Mouse (Mus musculus) ES-E14 (cell line): ENCODE results near the gene Tmem185b. TPM values are rescaled to one million over a fixed set of nuclear protein-coding genes. Genes with fewer than 3 reads are reported as not detected.

Source experiments
- DNase-seq: peaks from one replicate; pipeline ENCODE4 v3.0.0-alpha.2; 2013; ENCODE audit warnings: low read depth, low spot score
- H3K27ac ChIP-seq: 2 replicates; pipeline ENCODE4 v1.5.1; 2012; ENCODE audit warnings: low read depth, mild to moderate bottlenecking, low read length, moderate library complexity, mixed read lengths; ENCODE audit not compliant: poor library complexity, insufficient read depth, severe bottlenecking
- H3K36me3 ChIP-seq: 2 replicates; pipeline ENCODE4 v1.6.1; 2012; ENCODE audit warnings: mild to moderate bottlenecking, low read length, moderate library complexity, mixed read lengths; ENCODE audit not compliant: control insufficient read depth, poor library complexity, insufficient read depth, severe bottlenecking
- H3K4me1 ChIP-seq, 2 experiments: fragments of 150-350 bp in 1 of 2; sonication (generic) in 1 of 2; 2 replicates each; pipeline ENCODE4 v1.6.1; 2012; ENCODE audit warnings: low read length in 2 of 2, mild to moderate bottlenecking in 1 of 2, mixed read lengths in 1 of 2; ENCODE audit not compliant: control insufficient read depth in 2 of 2, insufficient read depth in 2 of 2, poor library complexity in 1 of 2
- H3K4me3 ChIP-seq, 2 experiments: fragments of 150-350 bp in 1 of 2; sonication (generic) in 1 of 2; 2 replicates each; pipeline ENCODE4 v1.5.1; 2012; ENCODE audit warnings: low read length in 2 of 2, low read depth in 1 of 2, mild to moderate bottlenecking in 1 of 2, mixed read lengths in 1 of 2; ENCODE audit not compliant: insufficient read depth in 1 of 2, poor library complexity in 1 of 2, severe bottlenecking in 1 of 2
- H3K9ac ChIP-seq: 2 replicates; pipeline ENCODE4 v1.6.1; 2012; ENCODE audit warnings: low read depth, mild to moderate bottlenecking, low read length, mixed read lengths; ENCODE audit not compliant: poor library complexity, insufficient read depth, severe bottlenecking
- H3K9me3 ChIP-seq: fragments of 150-350 bp; sonication (generic); 2 replicates; pipeline ENCODE4 v1.6.1; 2012; ENCODE audit warnings: low read depth, mild to moderate bottlenecking, low read length; ENCODE audit not compliant: control insufficient read depth, insufficient read depth
- CHD2 ChIP-seq: IDR thresholded peaks from 2 replicates; pipeline ENCODE4 v1.6.1; 2014; ENCODE audit warnings: mild to moderate bottlenecking, low read depth, low read length, inconsistent platforms
- HCFC1 ChIP-seq: IDR thresholded peaks from 2 replicates; pipeline ENCODE4 v1.6.1; 2012; ENCODE audit warnings: low read length, inconsistent platforms, borderline replicate concordance; ENCODE audit not compliant: insufficient read depth
- MAFK ChIP-seq: IDR thresholded peaks from 2 replicates; pipeline ENCODE4 v1.6.1; 2014; ENCODE audit warnings: mild to moderate bottlenecking, low read depth, low read length, inconsistent platforms; ENCODE audit not compliant: insufficient read depth
- ZC3H11A ChIP-seq: IDR thresholded peaks from 2 replicates; pipeline ENCODE4 v1.6.1; 2012; ENCODE audit warnings: low read depth, mild to moderate bottlenecking, inconsistent platforms, low read length, borderline replicate concordance
- ZNF384 ChIP-seq: IDR thresholded peaks from 2 replicates; pipeline ENCODE4 v1.6.1; 2012; ENCODE audit warnings: low read depth, low read length, inconsistent platforms
- in situ Hi-C, 2 experiments: fragments of 600-800 bp; cut with MboI; formaldehyde crosslinking; loops; one replicate each; pipeline ENCODE4 v1.15.1; 2025; ENCODE audit warnings: low sequenced_read_pairs in 2 of 2, inconsistent platforms in 1 of 2; ENCODE audit not compliant: unreplicated experiment in 2 of 2
- total RNA-seq: library from RNA; depleted of rRNA; stranded (reverse); fragments of 300-350 nt; gene quantifications from 2 replicates; pipeline ENCODE4 v1.2.3, GENCODE M21; 2012

The Tmem185b gene
- total RNA-seq, 1 experiment = 27.0 TPM

- no peak overlapping the region for H3K4me3 ChIP-seq
- TF ChIP-seq ZC3H11A = no peak
- TF ChIP-seq ZNF384 = no peak
- no peak for TF ChIP-seq HCFC1
- TF ChIP-seq MAFK = no peak
- no peak for TF ChIP-seq CHD2
- no peak overlapping the region for H3K27ac ChIP-seq
- H3K9me3 ChIP-seq = no peaks in the 10 kb centered on the region
- in situ Hi-C loops = no loop called here
- H3K4me1 ChIP-seq = peaks cover 0 to 12% of the 10 kb centered on the region in 2 experiments; a peak in 2 of 4 replicates
- H3K36me3 ChIP-seq = peaks cover 6% of the 10 kb centered on the region; the same call in 1 of the 2 replicates
- H3K9ac ChIP-seq = no peak overlapping the region
- no peak for DNase-seq
Measured at GRCm38 (mm10) chr1:119533093-119533805, 7.3 kb downstream of the Tmem185b start.

DNA sequence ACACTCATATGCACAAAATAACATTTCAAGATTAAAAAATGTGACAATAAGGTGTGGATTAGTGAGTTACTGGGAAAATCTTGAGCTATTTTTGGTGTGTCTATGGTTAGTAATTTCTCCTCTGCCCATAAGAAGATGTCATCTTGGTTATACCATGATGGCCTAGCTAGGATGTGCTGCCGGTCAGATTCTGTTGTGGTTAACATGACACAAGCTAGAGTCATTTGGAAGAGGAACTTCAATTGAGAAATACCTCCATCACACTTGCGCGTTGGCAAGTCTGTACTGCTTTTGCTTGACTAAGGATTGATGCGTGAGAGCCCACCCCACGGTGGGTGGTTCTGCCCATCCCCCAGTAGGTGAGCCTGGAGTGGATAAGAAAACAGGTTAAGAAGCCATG lies 8.4 kb downstream of the Tmem185b start:
- in situ Hi-C loops = no loop called here
- H3K4me1 ChIP-seq = peaks cover 0 to 12% of the 10 kb centered on the region in 2 experiments; a peak in 2 of 4 replicates
- TF ChIP-seq MAFK = no peak
- TF ChIP-seq CHD2 = no peak
- TF ChIP-seq ZC3H11A = no peak
- no peak for TF ChIP-seq ZNF384
- no peak for TF ChIP-seq HCFC1
- H3K4me3 ChIP-seq = no peak overlapping the region
- DNase-seq = no peak
- H3K36me3 ChIP-seq = no peaks in the 10 kb centered on the region
- no peak overlapping the region for H3K9ac ChIP-seq
- H3K9me3 ChIP-seq = no peaks in the 10 kb centered on the region
- no peak overlapping the region for H3K27ac ChIP-seq

DNA sequence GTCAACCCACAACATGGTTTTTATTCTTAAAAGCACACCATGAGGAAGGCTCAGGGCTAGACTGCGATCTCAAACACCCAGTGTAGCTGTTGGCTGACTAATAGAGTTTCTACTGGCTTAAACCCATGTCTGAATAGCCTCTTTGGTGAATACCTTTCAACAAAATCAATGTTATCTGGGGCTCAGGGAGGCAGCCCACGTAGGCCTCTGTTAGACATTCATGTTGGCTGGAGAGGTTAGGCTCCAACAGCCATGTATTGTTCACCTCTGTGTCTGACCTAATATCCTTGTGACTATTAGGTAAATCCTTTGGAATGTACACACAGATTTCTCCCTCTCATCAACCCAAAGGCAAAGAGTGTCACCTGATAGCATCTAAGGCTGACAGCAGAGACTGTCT lies 10.2 kb downstream of the Tmem185b start:
- TF ChIP-seq ZC3H11A (no peak), CHD2 (no peak), MAFK (no peak), ZNF384 (no peak), HCFC1 (no peak)
- no peak overlapping the region for H3K4me3 ChIP-seq
- in situ Hi-C loops = no loop called here
- peaks cover 0 to 12% of the 10 kb centered on the region in 2 experiments; a peak in 2 of 4 replicates for H3K4me1 ChIP-seq
- DNase-seq = no peak
- no peaks in the 10 kb centered on the region for H3K36me3 ChIP-seq
- H3K9me3 ChIP-seq = no peaks in the 10 kb centered on the region
- no peak overlapping the region for H3K9ac ChIP-seq
- no peak overlapping the region for H3K27ac ChIP-seq

GRCm38 (mm10) chr1:119537651-119538050 lies 11.7 kb downstream of the Tmem185b start:
- DNase-seq = no peak
- in situ Hi-C loops = no loop called here
- no peak for TF ChIP-seq MAFK
- TF ChIP-seq HCFC1 = no peak
- no peak for TF ChIP-seq CHD2
- TF ChIP-seq ZC3H11A = no peak
- TF ChIP-seq ZNF384 = no peak

More at GRCm38 (mm10) chr1:119537651-119538050, 11.7 kb downstream of the Tmem185b start:
- Histone ChIP-seq H3K27ac (no peak overlapping the region), H3K9ac (no peak overlapping the region), H3K4me1 (peaks cover 0 to 9% of the 10 kb centered on the region in 2 experiments; a peak in 2 of 4 replicates), H3K9me3 (no peaks in the 10 kb centered on the region), H3K4me3 (no peak overlapping the region), H3K36me3 (no peaks in the 10 kb centered on the region)
